Mouse (Mus musculus): ENCODE measurements around the gene Golm1.
"Not testable (repeated sequence)": the region's sequence is repeated elsewhere in the genome, so short reads cannot be mapped to it uniquely, and the experiment has no call there.

The Golm1 gene

DNA sequence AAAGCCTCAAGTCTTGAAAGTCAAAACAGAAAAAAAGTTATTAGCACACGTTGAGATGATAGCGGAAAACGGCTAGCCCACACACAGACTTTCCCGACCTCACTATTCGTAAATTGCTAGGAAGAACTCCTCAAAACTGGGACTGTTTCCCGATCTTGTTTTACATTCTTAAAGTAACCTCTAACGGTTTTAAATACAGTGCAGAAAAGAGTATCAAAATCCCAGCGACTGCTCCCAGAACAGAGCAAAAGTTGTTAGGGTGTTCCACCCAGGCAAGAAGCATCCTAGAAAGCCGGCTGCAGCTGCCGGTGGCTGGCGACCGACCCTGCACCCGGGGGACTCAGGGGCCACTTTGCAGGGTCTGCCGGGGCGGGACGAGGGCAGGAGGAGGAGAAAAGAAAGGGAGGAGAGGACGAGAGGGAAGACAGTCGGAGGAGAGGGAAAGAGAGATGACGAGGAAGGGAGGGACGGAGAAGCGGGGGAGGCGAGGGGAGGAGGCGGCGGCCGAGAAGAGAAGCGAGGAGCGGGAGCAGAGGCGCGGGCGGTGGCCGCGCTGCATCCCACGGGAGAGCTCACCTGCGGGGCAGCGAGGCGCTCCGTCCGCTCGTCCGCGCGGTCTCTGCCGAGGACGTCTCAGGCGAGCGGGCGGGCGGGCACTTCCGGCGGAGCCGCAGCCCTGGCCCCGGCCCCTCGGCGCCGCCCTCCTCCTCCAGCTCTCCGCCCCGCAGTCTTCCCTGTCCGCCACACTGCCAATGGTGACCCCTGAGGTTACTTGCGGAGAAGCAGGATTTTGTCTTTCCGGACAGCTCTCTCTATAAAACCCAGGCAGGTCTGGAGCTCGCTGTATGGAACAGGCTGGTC, at the start of gene Golm1:
Gene Golm1 (minus strand): TSS at position 661 of the 861 bp plus-strand sequence.
- DNase-seq = peak; percentile 51

- not testable (repeated sequence) for DNase-seq
Observed at GRCm38 (mm10) chr13:59722089-59722488, 46.5 kb upstream of the Golm1 start.

GRCm38 (mm10) chr13:59719475-59719874, 43.9 kb upstream of the Golm1 start:
- DNase-seq = no peak

- DNase-seq = not testable (repeated sequence)
Observed at GRCm38 (mm10) chr13:59718857-59719440, 43.3 kb upstream of the Golm1 start.

DNA sequence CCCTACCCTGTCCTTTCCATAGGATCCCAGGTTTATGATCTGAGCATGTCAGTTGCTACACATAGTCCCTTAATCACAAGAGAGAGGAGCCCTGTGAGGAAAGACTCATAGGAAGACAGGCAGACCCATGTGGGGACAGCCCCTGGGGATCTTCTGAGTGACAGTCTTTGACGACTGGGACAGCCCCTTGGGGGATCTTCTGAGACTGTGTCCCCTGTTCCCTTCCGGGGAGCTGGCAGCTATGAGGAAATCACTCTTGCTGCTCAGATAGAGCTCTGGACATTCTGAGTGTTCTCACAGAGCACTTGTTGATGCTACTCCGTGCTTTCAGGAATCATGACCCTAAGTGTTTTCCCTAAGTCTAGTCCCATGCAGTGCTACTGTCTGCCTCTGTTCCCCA, 38.1 kb upstream of the Golm1 start:
- no peak for DNase-seq

- not testable (repeated sequence) for DNase-seq
Observed at GRCm38 (mm10) chr13:59711984-59712383, 36.4 kb upstream of the Golm1 start, which contains the start of gene Spata31d1b. Spata31d1b (plus strand) TSS chr13:59712284.

- no peak for DNase-seq
Observed at GRCm38 (mm10) chr13:59710230-59710629, 34.6 kb upstream of the Golm1 start, which contains the start of gene Spata31d1a. Spata31d1a (minus strand) TSS chr13:59710330.

GRCm38 (mm10) chr13:59704562-59704961, 29.0 kb upstream of the Golm1 start:
- peak; percentile 41 for DNase-seq

DNA sequence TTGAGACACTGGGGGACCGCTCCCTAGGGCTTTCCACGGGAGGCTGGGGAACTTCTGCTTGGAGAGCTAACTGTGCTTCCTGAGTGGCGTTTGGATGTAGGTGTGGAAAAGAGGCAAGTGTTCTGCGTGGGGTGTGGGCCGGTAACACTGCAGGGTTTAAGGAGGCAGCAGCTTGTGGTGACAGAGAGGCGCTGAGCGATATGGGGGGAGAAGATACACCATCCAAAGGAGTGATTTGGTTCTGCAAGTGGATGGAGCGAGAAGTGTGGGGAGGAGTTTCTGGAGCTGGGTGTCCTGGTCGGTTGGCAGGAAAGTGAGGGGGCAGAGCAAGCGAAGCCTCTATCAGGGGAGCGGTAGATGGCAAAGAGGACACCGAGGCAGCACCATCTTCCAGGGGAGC, 27.9 kb upstream of the Golm1 start:
- no peak for DNase-seq

DNA sequence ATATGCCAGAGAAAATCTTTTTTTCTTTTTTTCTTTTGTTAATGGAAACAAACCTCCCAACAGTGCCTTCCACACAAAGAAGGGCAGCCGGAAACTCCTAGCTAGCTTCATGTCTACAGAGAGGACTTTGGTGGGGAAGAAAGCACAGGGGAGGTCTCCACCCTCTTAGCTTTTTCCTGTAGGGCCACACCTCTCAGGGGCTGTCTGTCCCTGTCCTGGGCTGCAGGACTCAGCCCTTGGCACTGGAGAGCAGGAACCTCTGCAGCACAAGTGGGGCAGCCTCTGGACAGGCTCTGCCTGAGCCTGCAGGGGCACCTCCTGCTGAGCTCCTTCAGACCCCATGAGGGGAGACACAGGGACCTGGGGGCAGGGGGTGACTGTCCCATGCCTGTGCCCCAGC, 24.5 kb upstream of the Golm1 start:
- not testable (repeated sequence) for DNase-seq

DNA sequence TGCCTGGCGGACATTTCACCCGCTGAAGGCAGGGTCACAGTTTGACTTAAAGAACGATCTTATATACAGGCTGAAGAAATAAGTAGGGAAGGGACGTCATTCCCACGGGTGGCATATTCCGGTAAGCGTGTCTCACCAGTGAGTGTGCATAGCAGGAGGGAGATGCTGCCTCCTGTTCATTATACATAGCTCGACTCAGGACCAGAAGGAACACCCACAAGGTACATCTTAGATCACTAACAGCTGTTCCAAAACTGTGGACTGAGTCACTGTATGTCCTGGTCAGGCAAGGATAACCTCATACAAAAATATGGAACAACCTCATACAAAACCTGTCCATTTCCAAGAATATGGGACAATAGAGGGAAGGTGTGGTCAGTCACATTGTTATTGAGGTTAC, 23.5 kb upstream of the Golm1 start:
- DNase-seq = no peak

- peak; percentile 32 for DNase-seq
Observed at GRCm38 (mm10) chr13:59695781-59696180, 20.2 kb upstream of the Golm1 start.

DNA sequence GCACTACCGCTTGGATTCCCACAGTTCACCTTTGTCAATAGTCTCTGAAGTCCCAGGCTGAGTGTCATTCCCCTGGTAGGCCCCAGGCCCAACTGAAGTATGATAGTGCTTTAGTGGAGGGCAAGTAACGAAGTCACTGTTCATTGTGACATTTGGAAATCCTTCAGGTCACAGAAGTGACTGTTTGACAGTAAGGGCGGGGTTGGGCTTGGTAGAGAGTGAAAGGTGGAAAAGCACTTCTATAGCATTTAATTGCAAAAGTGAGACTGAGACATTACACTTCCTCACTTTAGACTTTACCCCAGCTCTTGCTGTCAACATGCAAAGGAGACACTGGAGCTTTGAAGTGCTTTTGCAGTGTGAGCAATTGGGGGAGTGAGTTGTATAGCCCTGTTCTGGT, 18.4 kb upstream of the Golm1 start, which contains the start of gene 4921517D22Rik:
Gene 4921517D22Rik (minus strand): TSS at position 101 of the 400 bp plus-strand sequence.
- DNase-seq = no peak

DNA sequence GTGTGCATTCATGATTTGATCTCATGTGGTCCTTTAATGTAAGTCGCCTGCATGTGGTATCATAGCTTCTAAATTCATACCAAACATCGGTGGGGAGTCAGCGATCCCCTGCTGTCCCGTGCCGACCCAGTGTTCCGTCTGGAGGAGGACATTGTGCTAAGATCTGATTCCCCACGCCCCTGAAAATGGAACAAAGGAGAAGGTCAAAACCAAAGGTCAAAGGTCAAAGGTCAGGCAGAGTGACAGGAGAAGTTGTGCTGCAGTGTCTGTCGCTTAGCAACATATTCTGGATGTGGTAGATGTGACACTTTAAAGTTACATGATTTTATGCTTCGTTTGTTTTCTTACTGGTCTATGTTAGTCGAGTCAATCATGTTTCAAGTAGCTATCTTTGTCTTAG, 15.9 kb upstream of the Golm1 start:
- DNase-seq = no peak

DNA sequence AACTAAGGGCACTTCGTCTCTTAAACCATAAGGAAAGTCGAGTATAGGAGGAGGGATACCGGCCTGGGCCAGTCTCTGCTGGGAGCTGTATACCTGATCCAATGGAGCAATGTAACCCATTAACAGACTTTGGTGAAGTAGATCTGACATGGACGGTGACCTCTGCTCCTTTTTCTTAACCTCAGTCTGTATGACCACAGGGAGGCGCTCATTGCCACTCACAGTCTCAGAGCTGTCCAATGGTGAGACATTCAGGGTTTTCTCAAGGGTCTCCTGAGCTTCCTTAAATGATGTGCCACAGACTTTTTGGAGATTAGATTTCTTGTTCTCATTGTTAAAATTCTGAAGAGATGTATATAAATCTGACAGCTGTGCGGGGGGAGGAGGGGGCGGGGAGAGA, 15.0 kb upstream of the Golm1 start:
- no peak for DNase-seq

DNA sequence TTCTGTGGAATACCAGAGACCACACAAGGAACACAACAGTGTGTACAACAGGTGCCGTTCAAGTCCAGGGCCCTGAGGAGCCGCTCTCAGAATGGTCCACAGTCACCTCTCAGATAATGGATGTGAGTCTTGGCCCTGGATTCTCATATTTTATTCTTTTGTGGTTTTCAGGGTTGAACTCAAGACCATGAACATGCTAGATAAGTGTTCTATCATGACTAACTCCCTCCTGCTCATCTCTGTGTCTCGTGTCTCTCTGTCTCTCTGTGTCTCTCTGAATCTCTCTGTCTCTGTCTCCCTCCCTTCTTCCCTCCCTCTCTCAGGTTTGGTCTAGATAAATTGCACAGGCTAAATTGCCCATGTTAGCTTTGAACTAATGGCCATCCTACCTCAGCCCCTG, 14.2 kb upstream of the Golm1 start:
- no peak for DNase-seq

- DNase-seq = no peak
Observed at GRCm38 (mm10) chr13:59689313-59689712, 13.7 kb upstream of the Golm1 start.

- DNase-seq = peak; percentile 33
Observed at GRCm38 (mm10) chr13:59688338-59688770, 12.7 kb upstream of the Golm1 start.

DNA sequence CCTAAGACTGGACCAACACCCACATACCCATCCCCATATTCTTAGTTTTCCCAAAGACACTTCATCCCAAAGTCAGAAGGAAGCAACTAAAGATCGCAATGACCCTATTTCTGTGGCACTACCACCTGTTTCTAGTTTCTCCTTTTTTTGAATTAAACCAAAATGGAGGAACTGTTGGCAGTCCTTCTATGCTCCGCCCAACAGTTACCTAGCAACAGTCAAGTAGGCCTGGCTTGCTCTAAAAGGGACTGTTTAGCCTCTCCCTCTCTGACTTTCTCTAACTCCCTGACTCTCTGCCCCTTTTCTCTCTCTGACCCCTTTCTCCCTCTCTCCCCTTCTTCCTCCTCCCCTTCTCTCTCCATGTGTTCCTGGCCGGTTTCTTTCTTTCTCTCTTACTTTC, 9.6 kb upstream of the Golm1 start:
- no peak for DNase-seq

DNA sequence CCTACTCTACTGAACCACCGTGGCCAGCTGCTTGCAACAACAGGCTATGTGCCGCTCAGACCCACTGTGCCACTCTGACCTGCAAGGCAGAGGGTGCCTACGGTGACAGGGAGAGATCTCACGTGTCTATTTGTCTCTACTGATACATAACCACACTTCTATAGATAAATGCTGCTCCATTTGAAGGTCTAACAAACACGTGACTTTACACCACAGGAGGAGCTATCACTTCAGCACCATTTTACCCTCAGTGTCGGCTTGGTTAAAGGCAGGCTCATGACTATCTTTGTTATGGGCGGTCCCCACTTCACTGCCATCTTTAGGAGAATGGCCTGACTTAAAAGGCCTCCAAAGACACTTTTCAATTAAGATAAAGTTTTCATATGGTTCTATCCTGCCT, 7.0 kb upstream of the Golm1 start:
- no peak for DNase-seq

DNA sequence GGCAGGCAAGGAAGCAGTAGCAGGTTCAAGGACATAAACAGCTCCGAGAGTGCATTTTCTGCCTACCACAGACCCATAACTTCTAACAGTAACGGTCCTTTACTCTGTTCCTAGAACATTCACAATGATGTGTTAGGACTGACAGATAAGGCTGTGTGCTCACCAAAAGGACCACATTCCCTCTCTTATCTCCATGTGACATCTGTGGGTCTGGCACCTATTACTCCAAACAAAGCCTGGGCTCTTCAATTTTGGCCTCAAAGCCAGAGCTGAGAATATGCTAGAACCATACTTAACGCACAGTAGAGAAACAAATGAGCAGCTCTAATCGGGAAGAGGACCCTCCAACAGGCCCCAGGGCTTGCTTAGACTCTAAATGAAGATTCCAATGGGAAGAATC, 4.3 kb upstream of the Golm1 start:
- DNase-seq = no peak

- DNase-seq = no peak
Observed at GRCm38 (mm10) chr13:59679306-59679705, 3.7 kb upstream of the Golm1 start.

DNA sequence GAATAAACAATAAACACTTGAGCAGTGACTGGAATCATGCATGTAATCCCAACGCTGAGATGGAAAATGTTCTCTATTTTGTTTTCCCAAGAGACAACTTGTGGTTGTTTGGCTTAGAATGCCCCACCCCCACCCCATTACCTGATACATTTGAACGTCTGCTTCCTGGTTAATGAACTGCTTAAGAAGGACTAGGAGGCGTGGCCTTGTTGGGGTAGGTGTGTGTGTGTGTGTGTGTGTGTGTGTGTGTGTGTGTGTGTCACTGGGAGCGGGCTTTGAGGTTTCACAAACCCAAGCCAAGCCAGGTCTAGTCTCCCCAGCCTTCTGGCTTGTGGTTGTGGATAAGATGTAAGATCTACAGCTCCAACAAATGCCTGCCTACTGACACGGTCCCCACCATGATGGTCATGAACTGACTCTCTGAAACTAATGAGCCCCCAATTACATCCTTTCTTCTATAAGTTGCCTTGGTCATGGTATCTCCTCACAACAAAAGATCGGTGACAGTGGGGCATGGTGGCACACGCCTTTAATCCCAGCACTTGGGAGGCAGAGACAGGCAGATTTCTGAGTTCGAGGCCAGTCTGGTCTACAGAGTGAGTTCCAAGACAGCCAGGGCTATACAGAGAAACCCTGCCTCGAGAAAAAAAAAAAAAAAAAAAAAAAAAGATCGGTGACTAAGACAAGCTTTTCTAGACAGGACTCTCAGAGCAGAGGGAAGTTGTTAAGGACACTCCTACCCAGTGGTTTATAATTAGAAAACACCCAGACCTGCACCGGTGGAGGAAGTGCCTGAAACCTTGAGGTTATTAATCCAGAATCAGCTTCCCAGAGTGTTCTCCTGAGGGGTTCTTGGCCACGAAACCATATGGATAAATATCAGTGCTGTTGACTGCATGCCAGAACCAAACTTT, 962 bp upstream of the Golm1 start:
- no peak for DNase-seq
